Mouse (Mus musculus) spleen, adult 12 weeks (tissue): ENCODE measurements around the gene Rabep1.
"Not testable (repeated sequence)": the region's sequence is repeated elsewhere in the genome, so short reads cannot be mapped to it uniquely, and the experiment has no call there.

Experiments used
- DNase-seq: peaks from one replicate; pipeline ENCODE4 v3.0.0; 2022; ENCODE audit warnings: low spot score

Gene Rabep1

GRCm38 (mm10) chr11:70897680-70898079, 53.1 kb downstream of the Rabep1 start:
- no peak for DNase-seq

DNA sequence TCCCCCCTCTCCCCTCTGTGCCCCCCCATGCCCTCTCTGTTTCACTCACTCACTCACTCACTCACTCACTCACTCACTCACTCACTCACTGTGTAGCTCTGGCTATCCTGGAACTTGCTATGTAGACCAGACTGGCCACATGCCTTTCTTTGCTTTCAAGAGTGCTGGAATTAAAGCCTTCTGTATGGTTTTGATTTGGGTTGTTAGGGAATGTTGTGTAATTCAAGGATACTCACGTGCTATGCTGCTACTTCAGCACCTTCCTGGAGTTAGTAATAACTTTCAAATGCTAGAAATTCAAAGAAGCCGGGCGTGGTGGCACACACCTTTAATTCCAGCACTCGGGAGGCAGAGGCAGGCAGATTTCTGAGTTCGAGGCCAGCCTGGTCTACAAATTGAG, 53.6 kb downstream of the Rabep1 start:
- DNase-seq = not testable (repeated sequence)

DNA sequence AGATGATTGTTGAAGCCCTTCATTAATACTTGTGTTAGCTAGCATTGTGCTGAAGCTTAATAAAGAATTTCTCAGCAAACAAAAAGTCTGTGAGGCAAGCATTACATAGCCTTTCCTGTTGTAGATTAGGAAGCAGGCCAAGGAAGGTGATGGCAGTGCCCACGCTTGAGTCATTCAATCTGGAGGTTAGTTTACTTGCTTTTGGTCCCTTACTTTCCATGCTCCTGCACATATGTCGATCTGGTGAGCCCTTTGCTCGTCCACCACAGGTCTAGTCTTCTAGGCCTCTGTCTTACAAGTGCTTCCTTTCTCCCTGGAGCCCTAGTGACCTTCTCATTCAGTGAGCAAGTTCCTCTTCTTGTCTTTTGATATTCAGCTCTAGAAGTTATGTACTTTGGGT, 62.1 kb downstream of the Rabep1 start:
- DNase-seq = no peak

DNA sequence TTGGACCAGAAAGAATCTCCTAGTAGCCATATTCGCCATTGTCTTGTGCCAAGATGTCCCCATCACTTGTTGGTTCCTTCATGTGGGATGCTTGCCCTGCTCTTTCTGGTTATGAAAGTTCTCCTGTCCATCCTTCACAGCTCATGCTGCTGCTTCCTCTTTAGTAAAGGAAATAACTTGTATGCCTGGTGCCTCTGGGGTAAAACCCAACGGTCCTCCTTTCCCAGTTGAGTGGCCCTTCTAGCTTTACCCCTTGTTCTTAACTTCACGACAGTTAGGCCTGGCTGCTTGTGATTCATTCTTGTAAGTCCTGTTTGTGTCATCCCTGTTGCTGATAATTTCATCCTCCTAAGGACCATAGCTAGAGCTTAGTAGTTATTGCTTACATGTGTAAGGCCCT, 66.7 kb downstream of the Rabep1 start:
- DNase-seq = no peak

- DNase-seq = no peak
These were observed 67.3 kb downstream of the Rabep1 start for GRCm38 (mm10) chr11:70911920-70912319.

DNA sequence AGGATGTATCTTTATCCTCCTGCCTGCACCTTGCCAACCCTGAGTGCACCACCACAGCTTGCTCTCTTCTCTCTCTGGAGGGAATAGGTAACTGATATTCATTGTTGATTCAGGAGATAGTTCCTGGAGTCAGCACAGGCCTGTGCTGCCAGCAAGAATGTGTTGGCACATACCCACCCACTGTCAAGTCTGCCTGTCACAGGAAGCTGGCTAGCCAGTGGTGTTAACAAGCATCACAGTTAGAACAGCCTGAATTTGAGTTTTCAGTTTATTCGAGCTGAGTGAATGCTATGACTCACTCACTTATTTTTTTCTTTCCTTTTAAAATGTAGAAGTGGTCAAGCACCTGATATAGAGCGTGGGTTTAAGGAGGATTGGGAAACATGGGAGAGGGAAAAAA, 73.3 kb downstream of the Rabep1 start:
- DNase-seq = no peak

DNA sequence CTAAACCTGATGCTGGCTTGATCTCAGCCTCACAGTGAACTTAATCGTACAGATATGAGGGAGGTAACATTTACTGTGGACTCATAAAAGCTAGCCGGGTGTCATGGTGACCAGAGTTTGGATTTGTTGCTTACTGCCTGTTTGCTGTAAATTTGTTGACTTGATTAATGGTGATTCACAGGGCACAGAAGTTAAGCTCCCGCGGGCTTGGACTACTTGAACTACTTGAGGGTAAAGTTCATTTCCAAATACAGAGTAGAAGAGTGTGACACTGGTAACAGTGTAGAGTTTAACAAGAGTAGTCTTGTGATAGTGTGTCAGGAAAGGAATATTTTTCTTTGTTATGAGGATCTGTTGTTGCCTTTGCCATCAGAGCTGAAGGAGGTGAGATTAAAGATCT, 74.9 kb downstream of the Rabep1 start:
- DNase-seq = no peak

DNA sequence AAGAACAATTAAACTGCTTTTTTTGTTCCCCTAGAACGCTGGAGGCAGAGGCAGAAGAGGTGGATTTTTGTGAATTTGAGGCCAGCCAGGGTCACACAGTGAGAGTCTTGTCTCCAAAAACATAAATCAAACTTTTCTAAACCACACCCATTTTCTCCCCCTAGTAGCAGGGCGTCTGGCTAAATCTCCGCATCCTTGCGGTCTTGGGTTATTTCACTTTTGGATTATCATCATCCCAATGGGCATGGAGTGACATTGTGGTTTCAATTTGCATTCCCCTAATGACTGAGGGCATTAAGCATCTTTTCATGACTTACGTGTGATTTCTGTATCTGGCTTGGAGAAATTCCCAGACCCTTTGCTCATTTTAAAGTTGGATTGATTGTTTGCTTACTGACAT, 86.9 kb downstream of the Rabep1 start:
- no peak for DNase-seq

- no peak for DNase-seq
These were observed 90.7 kb downstream of the Rabep1 start for GRCm38 (mm10) chr11:70935316-70935715.

GRCm38 (mm10) chr11:70942596-70942995, 98.0 kb downstream of the Rabep1 start:
- no peak for DNase-seq

DNA sequence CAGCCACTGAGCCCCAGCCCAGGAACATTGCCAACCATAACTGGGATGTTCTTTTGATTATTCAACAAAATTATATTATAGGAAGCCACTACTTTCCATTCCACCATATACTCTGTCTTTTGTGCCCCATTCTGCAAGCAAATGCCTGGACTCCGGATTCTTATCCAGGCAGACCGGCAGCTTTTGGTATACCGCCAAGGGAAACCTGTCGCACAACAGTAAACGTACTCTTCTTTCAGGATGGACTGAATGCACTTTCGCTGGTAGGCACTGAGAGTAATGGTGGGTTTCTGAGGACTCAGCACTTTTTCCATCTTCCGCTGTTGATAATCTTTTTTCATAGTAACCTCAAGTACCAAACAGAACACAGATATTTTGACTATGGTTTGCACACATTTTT, 99.1 kb downstream of the Rabep1 start:
- DNase-seq = no peak

- no peak for DNase-seq
These were observed 100.6 kb downstream of the Rabep1 start for GRCm38 (mm10) chr11:70944935-70945817.

- DNase-seq = no peak
These were observed 110.1 kb downstream of the Rabep1 start for GRCm38 (mm10) chr11:70954711-70955110.

- no peak for DNase-seq
These were observed 116.4 kb downstream of the Rabep1 start for GRCm38 (mm10) chr11:70960786-70961554.

- DNase-seq = no peak
These were observed 119.8 kb downstream of the Rabep1 start for GRCm38 (mm10) chr11:70964222-70964907.

DNA sequence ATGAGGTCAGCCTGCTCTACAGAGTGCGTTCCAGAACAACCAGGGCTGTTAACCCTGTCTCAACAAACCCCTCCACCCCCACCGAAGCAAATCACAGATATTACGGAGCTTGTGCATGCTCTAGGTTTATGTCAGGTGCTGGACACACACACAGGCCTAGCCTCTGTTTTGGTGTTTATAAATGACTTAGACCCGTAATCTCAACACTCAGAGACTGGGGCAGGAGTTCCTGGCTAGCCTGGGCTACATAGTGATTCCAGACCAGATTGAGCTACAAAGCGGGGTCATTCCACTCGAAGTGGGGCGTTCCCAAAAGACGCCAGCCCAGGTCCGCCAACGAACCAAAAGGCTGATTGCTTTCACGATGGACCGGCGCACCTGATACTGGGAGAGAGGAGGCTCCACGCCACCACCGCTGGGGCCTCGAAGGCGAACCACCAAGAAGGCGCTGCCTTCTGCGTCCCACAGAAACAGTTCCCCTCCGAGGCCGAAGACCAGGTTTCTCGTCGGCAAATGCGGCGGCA, 124.8 kb downstream of the Rabep1 start:
- no peak for DNase-seq

- peak; percentile 87 for DNase-seq
These were observed 125.4 kb downstream of the Rabep1 start, which contains the start of the genes Nup88 and Rpain for GRCm38 (mm10) chr11:70969821-70970559. Gene Nup88, minus strand, starts transcription at chr11:70969973. Gene Rpain, plus strand, starts transcription at chr11:70970213.

DNA sequence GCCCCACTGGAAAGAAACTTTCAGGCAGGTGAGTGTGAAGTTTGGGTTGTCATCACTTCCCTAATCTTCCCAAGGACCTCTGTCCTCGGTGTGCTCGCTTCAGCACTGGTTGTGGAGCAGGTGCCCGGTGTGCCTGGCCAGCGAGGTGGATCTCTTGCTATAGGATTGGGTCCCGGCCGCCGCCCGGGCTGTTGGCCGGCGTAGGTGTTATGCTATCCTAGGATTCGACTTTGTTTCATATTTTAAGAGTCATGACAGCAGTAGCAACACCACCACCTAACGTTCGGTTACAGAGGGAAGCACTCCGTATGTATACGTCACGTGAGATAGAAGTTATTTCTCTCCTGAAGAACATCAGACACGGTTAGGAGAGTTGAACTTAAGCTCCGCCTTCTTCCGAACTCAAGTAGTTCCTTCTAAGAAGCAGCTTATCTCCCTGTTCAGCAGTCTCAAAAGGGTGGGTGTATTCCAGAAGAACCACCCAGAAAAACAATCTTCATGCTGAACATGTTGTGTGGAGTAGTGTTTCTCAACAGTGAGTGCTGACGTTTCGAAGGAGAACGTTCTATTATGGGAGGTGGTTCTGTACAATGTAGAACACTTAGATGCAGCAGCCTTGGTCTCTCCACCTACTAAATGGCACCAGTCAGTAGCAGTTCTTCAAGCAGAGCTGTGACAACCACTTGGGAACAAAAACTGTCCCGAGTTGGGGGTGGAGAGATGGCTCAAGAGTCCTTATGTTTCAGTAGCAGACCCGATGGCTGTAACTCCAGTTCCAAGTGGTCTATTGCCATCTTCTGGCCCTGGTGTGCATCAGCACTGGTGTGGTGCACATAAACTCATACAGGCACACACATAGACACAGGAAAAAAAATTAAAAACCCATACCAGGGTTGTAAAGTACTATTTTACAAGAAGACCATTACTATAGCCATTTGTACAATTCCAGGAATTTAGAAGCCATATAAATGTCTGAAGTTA, 126.3 kb downstream of the Rabep1 start:
- peak; percentile 30 for DNase-seq

DNA sequence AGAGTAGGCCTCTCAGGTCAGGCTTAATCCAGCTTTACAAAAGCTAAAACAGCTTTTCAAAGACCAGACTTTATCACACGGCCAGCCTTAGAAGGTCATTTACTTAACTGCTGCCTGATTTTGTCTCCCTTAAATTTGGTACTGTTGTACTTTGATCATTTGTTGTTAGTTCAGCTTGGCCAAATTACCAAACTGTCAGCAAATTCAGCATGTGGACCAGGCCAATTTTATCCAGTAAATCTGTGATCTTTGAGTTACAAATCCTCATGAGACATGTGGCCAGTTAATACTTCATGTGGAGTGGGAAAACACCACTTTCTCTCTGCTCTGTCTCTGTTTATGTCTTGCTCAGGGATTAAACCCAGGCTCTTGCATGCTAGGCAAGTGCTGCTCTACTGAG, 128.0 kb downstream of the Rabep1 start:
- DNase-seq = no peak

DNA sequence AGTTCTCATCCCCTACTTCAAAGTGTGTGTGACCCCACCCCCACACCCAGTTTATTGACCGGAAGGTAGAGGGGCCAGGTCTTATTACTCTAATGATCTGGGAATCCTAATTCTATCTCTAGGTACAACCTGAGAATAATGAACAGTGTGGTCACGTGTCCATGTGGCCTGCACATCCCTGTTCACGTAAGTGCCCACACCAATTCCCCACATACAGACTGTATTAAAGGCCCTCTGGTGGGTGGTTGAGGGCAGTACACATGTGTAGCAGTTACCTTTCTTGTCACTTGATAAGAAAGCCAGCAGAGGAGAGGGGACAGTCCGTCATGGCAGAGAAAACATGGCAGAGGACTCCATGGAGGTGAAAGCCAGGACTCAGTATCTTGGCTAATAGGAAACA, 129.4 kb downstream of the Rabep1 start:
- no peak for DNase-seq
